Mouse (Mus musculus) heart, adult 2 months (tissue): ENCODE results near the gene Cd300ld3. TPM values are rescaled to one million over a fixed set of nuclear protein-coding genes. Genes with fewer than 3 reads are reported as not detected.
A peak's percentile ranks its signal among the peaks of the same experiment; 100 is the strongest.

ENCODE experiments used
- DNase-seq, 2 experiments: peaks; one replicate each; pipeline ENCODE4 v3.0.0; 2021
- H3K27ac ChIP-seq: fragments of 200-600 bp; 2 replicates; pipeline ENCODE4 v1.8.1; 2022
- H3K27me3 ChIP-seq: fragments of 200-500 bp; 2 replicates; pipeline ENCODE4 v1.6.1; 2012; ENCODE audit warnings: mild to moderate bottlenecking, low read length, inconsistent platforms, mixed read lengths; ENCODE audit not compliant: control insufficient read depth, insufficient read depth
- H3K36me3 ChIP-seq: fragments of 200-500 bp; 2 replicates; pipeline ENCODE4 v1.6.1; 2012; ENCODE audit warnings: low read length, inconsistent platforms; ENCODE audit not compliant: control insufficient read depth, insufficient read depth
- H3K4me1 ChIP-seq: fragments of 200-500 bp; 2 replicates; pipeline ENCODE4 v1.6.1; 2011; ENCODE audit warnings: low read length; ENCODE audit not compliant: control insufficient read depth, insufficient read depth
- H3K4me3 ChIP-seq: fragments of 200-600 bp; 2 replicates; pipeline ENCODE4 v1.8.1; 2022
- H3K79me2 ChIP-seq: fragments of 200-500 bp; replicated peaks from 2 replicates; pipeline ENCODE4 v1.6.1; 2012; ENCODE audit warnings: mild to moderate bottlenecking, inconsistent platforms, low read length, moderate library complexity, mixed read lengths; ENCODE audit not compliant: control insufficient read depth, insufficient read depth
- H3K9ac ChIP-seq: fragments of 200-500 bp; 2 replicates; pipeline ENCODE4 v1.6.1; 2012; ENCODE audit warnings: low read depth, mild to moderate bottlenecking, control low read depth, inconsistent platforms, low read length, mixed read lengths
- CTCF ChIP-seq: fragments of 200-600 bp; IDR thresholded peaks from 2 replicates; pipeline ENCODE4 v1.8.1; 2022; ENCODE audit warnings: antibody characterized with exemption, mild to moderate bottlenecking, moderate library complexity
- EP300 ChIP-seq: fragments of 200-500 bp; IDR thresholded peaks from 2 replicates; pipeline ENCODE4 v1.6.1; 2011; ENCODE audit warnings: low read depth, low read length, control low read depth; ENCODE audit not compliant: insufficient read depth
- POLR2A ChIP-seq: fragments of 200-500 bp; IDR thresholded peaks from 2 replicates; pipeline ENCODE4 v1.6.1; 2011; ENCODE audit warnings: mild to moderate bottlenecking, low read depth, low read length, control low read depth; ENCODE audit not compliant: insufficient read depth
- WGBS: fragments of 180-500 bp; shearing (Covaris S2); methylation state at CpG from one replicate; pipeline ENCODE4 v1.1.7; 2018; 5-methylcytosine and 5-hydroxymethylcytosine counted together
- intact Hi-C: fragments of 180-260 bp; cut with DNase I; formaldehyde crosslinking; loops from one replicate; pipeline ENCODE4 v1.15.1; 2025
- long read RNA-seq: library from polyadenylated mRNA; stranded (forward); transcript quantifications from one replicate; pipeline ENCODE4 v2.0.0, GENCODE M21; 2021
- polyA plus RNA-seq: library from polyadenylated mRNA; depleted of rRNA; stranded (reverse); fragments of >200 nt; gene quantifications from 2 replicates; pipeline ENCODE4 v1.2.3, GENCODE M21; 2012; rRNA removed
- total RNA-seq, 2 experiments: library from RNA; stranded (reverse); gene quantifications; 2 replicates each; pipeline ENCODE4 v1.2.3; 2021

Cd300ld3 gene
- total RNA-seq (1 to 10 TPM; 5.8 to 8.6 TPM), polyA plus RNA-seq (11.4 and 22.1 TPM in 2 replicates)
- long read RNA-seq: 0 reads

DNA sequence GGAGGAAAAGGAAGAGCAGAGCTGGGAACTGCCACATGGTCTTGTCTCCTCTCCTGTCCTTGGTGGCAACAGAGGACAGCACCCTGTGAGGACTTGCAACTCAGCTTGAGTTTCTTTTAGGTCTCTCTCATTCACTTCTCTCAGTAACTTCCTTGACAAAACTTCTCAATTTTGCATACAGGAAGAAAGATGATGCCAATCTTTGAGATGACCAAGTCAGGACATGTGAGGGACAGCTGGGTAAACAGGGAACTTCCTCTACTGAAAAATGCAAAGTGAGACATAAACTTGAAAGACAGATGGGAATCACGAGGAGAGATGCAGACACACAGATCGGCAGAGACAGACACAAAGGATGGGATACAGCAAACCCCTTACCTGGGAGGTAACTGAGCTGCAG lies at the start of gene Cd300ld3:
Gene Cd300ld3 (minus strand): TSS at position 151 of the 400 bp plus-strand sequence.
- no peak within 1 kb of the TSS for H3K4me3 ChIP-seq
- 53% methylated on average over 2 of the region's 2 CpGs for WGBS
- no peak within 1 kb of the TSS for H3K9ac ChIP-seq
- no peaks in the 10 kb centered on the region for H3K4me1 ChIP-seq
- H3K36me3 ChIP-seq: no peaks in the 10 kb centered on the region
- intact Hi-C loops: loop anchor here (10.0 kb wide), 1 partner anchor 233 kb away; no protein-coding TSS in a partner anchor
- no peak for TF ChIP-seq CTCF
- TF ChIP-seq EP300: no peak
- TF ChIP-seq POLR2A: no peak
- no peak for DNase-seq
- H3K79me2 ChIP-seq: no peaks in the 10 kb centered on the region
- H3K27me3 ChIP-seq: no peaks in the 10 kb centered on the region
- no peak within 1 kb of the TSS for H3K27ac ChIP-seq

DNA sequence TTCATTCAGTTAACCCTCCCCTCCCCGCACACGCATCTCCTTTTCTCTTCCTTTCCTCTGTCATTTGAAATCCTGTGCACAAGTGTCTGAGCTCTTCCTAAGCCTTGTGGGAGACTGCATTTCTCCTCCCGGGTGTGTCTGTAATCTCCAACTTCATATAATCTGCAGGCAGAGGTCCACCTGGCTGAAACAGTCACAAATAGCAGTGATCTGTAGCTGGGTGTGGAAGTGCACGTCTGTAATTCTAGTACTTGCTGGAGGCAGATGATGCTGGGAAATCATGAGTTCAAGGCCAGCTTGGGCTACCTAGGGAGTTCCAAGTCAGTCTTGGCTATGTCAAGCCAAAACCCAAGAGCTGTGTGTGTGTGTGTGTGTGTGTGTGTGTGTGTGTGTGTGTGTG lies 43.9 kb upstream of the Cd300ld3 start:
- 0 out of 2 replicates have a peak, but pooled peaks cover 2% of the 10 kb centered on the region for H3K27me3 ChIP-seq
- no peak overlapping the region for H3K4me3 ChIP-seq
- WGBS: 16% methylated on average over 4 of the region's 4 CpGs
- intact Hi-C loops: no loop called here
- no peaks in the 10 kb centered on the region for H3K4me1 ChIP-seq
- no peak for TF ChIP-seq CTCF
- no peak for TF ChIP-seq POLR2A
- no peak for TF ChIP-seq EP300
- no peak overlapping the region for H3K9ac ChIP-seq
- H3K36me3 ChIP-seq: no peaks in the 10 kb centered on the region
- no peaks in the 10 kb centered on the region for H3K79me2 ChIP-seq
- H3K27ac ChIP-seq: no peak overlapping the region
- DNase-seq: no peak

DNA sequence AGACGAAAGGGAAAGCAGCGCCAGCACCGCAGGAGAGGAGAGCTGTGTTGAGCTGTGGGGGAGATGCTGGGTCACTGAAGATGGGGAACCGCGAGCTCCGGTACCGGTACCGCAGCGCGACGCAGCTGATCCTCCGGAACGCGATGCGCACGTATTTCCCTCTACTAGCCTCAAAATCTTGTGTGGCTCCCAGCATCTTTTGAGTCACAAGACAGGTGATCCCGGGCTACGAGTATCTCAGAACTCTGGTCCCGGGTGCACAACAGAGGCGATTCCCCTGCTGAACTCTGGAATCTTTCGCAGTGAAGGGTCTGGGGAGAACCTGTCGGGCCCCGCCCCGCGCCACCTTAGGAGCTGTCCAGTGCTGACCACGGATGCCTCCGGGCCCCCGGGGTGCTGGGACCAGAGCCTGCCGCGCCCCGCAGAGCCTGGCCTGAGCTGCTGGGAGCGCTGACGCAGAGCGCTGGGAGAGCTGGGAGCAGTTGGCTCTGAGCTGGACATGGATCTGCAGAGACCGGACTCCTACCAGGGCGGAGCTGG lies 43.2 kb upstream of the Cd300ld3 start, which contains the start of gene Rab37:
Gene Rab37 (plus strand): TSS at position 70 of the 540 bp plus-strand sequence.
- 0 out of 2 replicates have a peak, but pooled peaks cover 2% of the 10 kb centered on the region for H3K27me3 ChIP-seq
- WGBS: 6% methylated on average over 36 of the region's 36 CpGs
- H3K79me2 ChIP-seq: no peaks in the 10 kb centered on the region
- H3K27ac ChIP-seq: no peak within 1 kb of the TSS
- H3K4me3 ChIP-seq: no peak within 1 kb of the TSS
- H3K9ac ChIP-seq: no peak within 1 kb of the TSS
- TF ChIP-seq EP300 (no peak), CTCF (no peak), POLR2A (no peak)
- no peaks in the 10 kb centered on the region for H3K4me1 ChIP-seq
- intact Hi-C loops: no loop called here
- no peaks in the 10 kb centered on the region for H3K36me3 ChIP-seq
- DNase-seq: no peak

DNA sequence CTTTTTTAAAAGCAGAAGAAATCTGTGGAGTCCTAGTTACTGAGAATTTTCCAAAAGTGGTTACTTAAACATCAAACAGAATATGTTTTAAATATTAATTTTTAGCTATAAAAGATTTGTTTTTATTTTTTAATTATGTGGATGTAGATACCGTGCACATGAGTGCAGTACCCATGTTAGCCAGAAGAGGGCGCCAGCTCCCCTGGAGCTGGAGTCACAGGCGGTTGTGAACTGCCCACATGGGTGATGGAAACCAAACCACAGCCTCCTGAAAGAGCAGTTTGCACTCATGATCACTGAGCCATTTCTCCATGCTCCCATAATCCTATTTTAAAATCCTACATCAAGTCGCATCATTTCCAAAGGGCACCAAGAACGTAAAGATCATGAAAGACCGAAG lies 41.6 kb upstream of the Cd300ld3 start:
- H3K27me3 ChIP-seq: peaks cover 5% of the 10 kb centered on the region; the same call in 1 of the 2 replicates
- H3K36me3 ChIP-seq: no peaks in the 10 kb centered on the region
- no peak overlapping the region for H3K4me3 ChIP-seq
- H3K79me2 ChIP-seq: no peaks in the 10 kb centered on the region
- no peak overlapping the region for H3K9ac ChIP-seq
- no peak overlapping the region for H3K27ac ChIP-seq
- no peak for DNase-seq
- TF ChIP-seq POLR2A (no peak), CTCF (peak; percentile 59)
- intact Hi-C loops: no loop called here
- 71% methylated on average over 6 of the region's 6 CpGs for WGBS
- no peaks in the 10 kb centered on the region for H3K4me1 ChIP-seq

DNA sequence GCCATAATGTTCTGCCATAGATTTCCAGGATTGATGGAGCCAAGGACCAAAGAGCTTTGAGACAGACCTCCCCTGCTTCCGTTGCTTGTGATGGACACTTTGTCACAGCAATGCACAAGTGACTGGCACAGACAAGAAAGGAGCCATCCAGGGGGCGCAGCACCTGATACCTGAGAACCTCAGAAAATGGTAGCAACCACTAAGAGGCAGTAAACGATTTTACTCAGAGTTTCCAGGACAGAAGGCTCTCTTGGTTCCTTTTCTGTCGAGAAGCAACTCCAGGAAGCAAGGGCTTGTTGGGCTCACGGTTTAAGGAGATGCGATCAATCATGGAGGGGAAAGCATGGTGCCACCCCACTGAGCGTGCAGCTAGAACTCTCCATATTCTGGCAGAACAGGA lies 38.0 kb upstream of the Cd300ld3 start:
- no peak for TF ChIP-seq POLR2A
- no peak for TF ChIP-seq CTCF
- no peak for TF ChIP-seq EP300
- Histone ChIP-seq H3K9ac (no peak overlapping the region), H3K27ac (no peak overlapping the region), H3K4me1 (no peaks in the 10 kb centered on the region), H3K27me3 (peaks cover 3% of the 10 kb centered on the region; the same call in 1 of the 2 replicates), H3K36me3 (no peaks in the 10 kb centered on the region), H3K4me3 (no peak overlapping the region), H3K79me2 (no peaks in the 10 kb centered on the region)
- DNase-seq: no peak
- 57% methylated on average over 7 of the region's 7 CpGs for WGBS
- intact Hi-C loops: no loop called here

DNA sequence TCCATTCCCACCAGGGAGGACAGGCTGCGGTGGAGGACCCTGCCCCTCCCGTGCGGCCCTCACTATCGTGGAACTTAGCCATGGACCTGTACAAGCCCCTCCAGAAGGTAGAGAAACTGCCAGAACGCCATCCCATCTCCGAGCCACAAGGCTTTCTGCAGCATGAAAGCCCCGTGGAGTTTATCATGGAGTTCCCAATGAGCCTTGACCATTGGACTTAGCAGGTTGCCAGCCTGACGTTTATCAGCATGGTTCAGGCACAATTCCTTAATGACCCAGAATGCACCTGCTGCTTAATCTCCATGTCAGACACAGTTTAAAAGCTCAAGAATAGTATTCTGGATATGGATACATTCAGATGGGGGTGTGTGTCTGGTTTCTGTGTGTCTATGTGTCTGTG lies 36.9 kb upstream of the Cd300ld3 start:
- intact Hi-C loops: no loop called here
- WGBS: 68% methylated on average over 8 of the region's 8 CpGs
- TF ChIP-seq POLR2A: no peak
- no peak for TF ChIP-seq EP300
- TF ChIP-seq CTCF: no peak
- H3K4me3 ChIP-seq: no peak overlapping the region
- H3K27me3 ChIP-seq: peaks cover 3% of the 10 kb centered on the region; the same call in 1 of the 2 replicates
- no peak overlapping the region for H3K27ac ChIP-seq
- H3K4me1 ChIP-seq: no peaks in the 10 kb centered on the region
- H3K79me2 ChIP-seq: no peaks in the 10 kb centered on the region
- no peaks in the 10 kb centered on the region for H3K36me3 ChIP-seq
- no peak overlapping the region for H3K9ac ChIP-seq
- no peak for DNase-seq
